16 mouse cellular contexts compared by ENCODE assay signal in genomic region chr17:9675175-9675789, GRCm38 (mm10). TPM values are rescaled to one million over a fixed set of nuclear protein-coding genes. Genes with fewer than 3 reads are reported as not detected.
DNase-seq lines count a peak whose midpoint lies in the region; ATAC-seq and TF ChIP-seq lines count a peak whose summit lies in the region.
"Had no signal": no experiment of that assay in that cellular context is flagged by ENCODE, and none has a peak within 500 bp of the region (broad histone marks: within the 10 kb centered on the region; RNA-seq: fewer than 3 reads in every experiment).

No protein-coding gene starts in this region.

- no peaks in the 10 kb centered on the region for H3K36me3 ChIP-seq in hindbrain, embryonic 13.5 days
- no peaks in the 10 kb centered on the region for H3K36me3 ChIP-seq in hindbrain, embryonic 10.5 days
- H3K36me3 ChIP-seq in lung, embryonic 14.5 days (ENCODE audit: insufficient read depth): no peaks in the 10 kb centered on the region
- H3K36me3 ChIP-seq: limb, embryonic 12.5 days; midbrain, embryonic 13.5 days had no signal

- no peak overlapping the region for H3K9ac ChIP-seq in hindbrain, embryonic 13.5 days
- no peak overlapping the region for H3K9ac ChIP-seq in lung, embryonic 14.5 days
- H3K9ac ChIP-seq: limb, embryonic 12.5 days; midbrain, embryonic 13.5 days had no signal

- H3K27me3 ChIP-seq in hindbrain, embryonic 13.5 days: no peaks in the 10 kb centered on the region
- no peaks in the 10 kb centered on the region for H3K27me3 ChIP-seq in hindbrain, embryonic 10.5 days (ENCODE audit: insufficient read depth, poor library complexity, severe bottlenecking)
- H3K27me3 ChIP-seq in lung, embryonic 14.5 days (ENCODE audit: insufficient read depth, low read length): no peaks in the 10 kb centered on the region
- H3K27me3 ChIP-seq: limb, embryonic 12.5 days; midbrain, embryonic 13.5 days had no signal

- peaks cover 6% of the 10 kb centered on the region for H3K4me1 ChIP-seq in hindbrain, embryonic 13.5 days (replicated peaks)
- H3K4me1 ChIP-seq in hindbrain, embryonic 10.5 days (replicated peaks): peaks cover 7% of the 10 kb centered on the region; the same call in 1 of the 2 replicates
- H3K4me1 ChIP-seq in lung, embryonic 14.5 days (ENCODE audit: insufficient read depth): no peaks in the 10 kb centered on the region
- H3K4me1 ChIP-seq in lung, adult 2 months (ENCODE audit: control insufficient read depth, insufficient read depth, low read length): no peaks in the 10 kb centered on the region
- H3K4me1 ChIP-seq: limb, embryonic 12.5 days had no signal

- H3K27ac ChIP-seq in hindbrain, embryonic 13.5 days: peak overlapping the region; percentile 36; the same call in 1 of the 2 replicates
- no peak overlapping the region for H3K27ac ChIP-seq in hindbrain, embryonic 10.5 days
- no peak overlapping the region for H3K27ac ChIP-seq in lung, embryonic 14.5 days (ENCODE audit: low read depth)
- H3K27ac ChIP-seq: limb, embryonic 12.5 days; midbrain, embryonic 13.5 days had no signal

- no peak for DNase-seq in hindbrain, embryonic 10.5 days (ENCODE audit: low spot score)
- DNase-seq in lung, embryonic 14.5 days: peak; percentile 46
- DNase-seq in lung, adult 2 months: no peak
- peak; percentile 77 for DNase-seq in brain, embryonic 14.5 days (ENCODE audit: low read depth)
- DNase-seq in lung, postnatal 36 days: peak; percentile 5
- DNase-seq in spleen, postnatal 14 days (ENCODE audit: low spot score in 2 of 2): no peak
- DNase-seq: cerebellum, adult 9-11 months; kidney, adult 18-20 months; right cerebral cortex, postnatal 14 days; thymus, postnatal 14 days had no signal

- no peak for TF ChIP-seq POLR2A in lung, adult 2 months (IDR thresholded peaks at IDR 0.05; ENCODE audit: borderline replicate concordance, extremely low read depth, low read depth, low read length)
- no peak for TF ChIP-seq POLR2A in brain, embryonic 14.5 days (IDR thresholded peaks at IDR 0.05; ENCODE audit: borderline replicate concordance, extremely low read depth, insufficient read depth, insufficient read length, poor library complexity, severe bottlenecking)

- H3K4me3 ChIP-seq in hindbrain, embryonic 13.5 days: no peak overlapping the region
- no peak overlapping the region for H3K4me3 ChIP-seq in hindbrain, embryonic 10.5 days
- H3K4me3 ChIP-seq in lung, embryonic 14.5 days (ENCODE audit: low read depth, low read length): no peak overlapping the region
- no peak overlapping the region for H3K4me3 ChIP-seq in lung, adult 2 months (replicated peaks; ENCODE audit: extremely low read depth, low read depth, low read length)
- H3K4me3 ChIP-seq: limb, embryonic 12.5 days; midbrain, embryonic 13.5 days had no signal

- no peak for TF ChIP-seq CTCF in lung, embryonic 14.5 days (IDR thresholded peaks at IDR 0.05; ENCODE audit: low read depth)
- no peak for TF ChIP-seq CTCF in lung, adult 2 months (IDR thresholded peaks at IDR 0.05; ENCODE audit: insufficient read depth, low read length)
- no peak for TF ChIP-seq CTCF in brain, embryonic 14.5 days (IDR thresholded peaks at IDR 0.05; ENCODE audit: borderline replicate concordance, extremely low read depth, insufficient read depth, insufficient read length)

- H3K9me3 ChIP-seq in hindbrain, embryonic 13.5 days: no peaks in the 10 kb centered on the region
- H3K9me3 ChIP-seq in hindbrain, embryonic 10.5 days: no peaks in the 10 kb centered on the region
- H3K9me3 ChIP-seq in lung, embryonic 14.5 days (ENCODE audit: low read depth, low read length): no peaks in the 10 kb centered on the region
- H3K9me3 ChIP-seq: limb, embryonic 12.5 days; midbrain, embryonic 13.5 days had no signal

- no peak overlapping the region for H3K4me2 ChIP-seq in hindbrain, embryonic 13.5 days
- H3K4me2 ChIP-seq in lung, embryonic 14.5 days: no peak overlapping the region
- H3K4me2 ChIP-seq: limb, embryonic 12.5 days; midbrain, embryonic 13.5 days had no signal

- no peak for ATAC-seq in hindbrain, embryonic 13.5 days (ENCODE audit: low FRiP score)
- ATAC-seq in lung, embryonic 14.5 days (ENCODE audit: insufficient read depth): no peak
- ATAC-seq: CD4-positive, CD25-positive, alpha-beta regulatory T cell, adult 4 months; midbrain, embryonic 13.5 days had no signal

- WGBS in hindbrain, embryonic 13.5 days: 63% methylated on average over 6 of the region's 6 CpGs
- WGBS in hindbrain, embryonic 10.5 days: 85% methylated on average over 6 of the region's 6 CpGs
- 49% methylated on average over 6 of the region's 6 CpGs for WGBS in lung, embryonic 14.5 days
- 71% methylated on average over 6 of the region's 6 CpGs for WGBS in lung, adult 2 months

RNA-seq across cellular contexts. Expression of gene Pabpc6, which starts 5.8 kb away (rescaled TPM):
- not detected in 2 replicates for polyA plus RNA-seq in hindbrain, embryonic 13.5 days (2015; fragmentation: Nextera tagmentation; extraction: Ambion mirVana)
- polyA plus RNA-seq in hindbrain, embryonic 10.5 days (2016; fragmentation: Nextera tagmentation; extraction: Ambion mirVana): 0.06 TPM in 1 of 2 replicates, not detected in the other
- not detected in 2 replicates for polyA plus RNA-seq in lung, embryonic 14.5 days (2014; fragmentation: Nextera tagmentation; extraction: Ambion mirVana)
- polyA plus RNA-seq in lung, adult 2 months (2012; rRNA removed): not detected in 2 replicates
- not detected in 2 replicates for polyA plus RNA-seq in brain, embryonic 14.5 days (2012; rRNA removed)
- polyA plus RNA-seq: CD4-positive, CD25-positive, alpha-beta regulatory T cell, adult 4 months; embryonic facial prominence, embryonic 11.5 days; limb, embryonic 12.5 days; liver, embryonic 16.5 days; midbrain, embryonic 13.5 days had no signal

Comparison
In these comparisons a context has a peak if more than half of its experiments do, and no peak if none do; other contexts are left out.
1. DNase-seq: peak in lung, embryonic 14.5 days (single experiment), brain, embryonic 14.5 days (single experiment) and lung, postnatal 36 days (single experiment); none in hindbrain, embryonic 10.5 days (single experiment), lung, adult 2 months (single experiment) and spleen, postnatal 14 days (0 of 2).